Mouse (Mus musculus) cerebral cortex, adult 2 months (tissue): ENCODE measurements around the gene Sufu.

Experiments
- WGBS: fragments of 180-500 bp; shearing (Covaris S2); methylation state at CpG from one replicate; pipeline ENCODE4 v1.1.7; 2018; 5-methylcytosine and 5-hydroxymethylcytosine counted together

Gene Sufu

GRCm38 (mm10) chr19:46433712-46434111, 37.0 kb downstream of the Sufu start:
- WGBS, result 78% methylated on average over 7 of the region's 7 CpGs

GRCm38 (mm10) chr19:46434148-46434547, 37.5 kb downstream of the Sufu start:
- 88% methylated on average over 9 of the region's 9 CpGs for WGBS

- WGBS, result 92% methylated on average over 9 of the region's 9 CpGs
Measured at GRCm38 (mm10) chr19:46434591-46434990, 37.9 kb downstream of the Sufu start.

- 21% methylated on average over 7 of the region's 7 CpGs for WGBS
Measured at GRCm38 (mm10) chr19:46435492-46435891, 38.8 kb downstream of the Sufu start.

- 60% methylated on average over 6 of the region's 6 CpGs for WGBS
Measured at GRCm38 (mm10) chr19:46443509-46443908, 46.8 kb downstream of the Sufu start.

- WGBS, result 15% methylated on average over 6 of the region's 6 CpGs
Measured at GRCm38 (mm10) chr19:46444209-46444608, 47.5 kb downstream of the Sufu start.

GRCm38 (mm10) chr19:46445641-46446040, 48.9 kb downstream of the Sufu start:
- 68% methylated on average over 6 of the region's 6 CpGs for WGBS

GRCm38 (mm10) chr19:46446436-46447020, 49.8 kb downstream of the Sufu start:
- 81% methylated on average over 5 of the region's 5 CpGs for WGBS

- 52% methylated on average over 7 of the region's 7 CpGs for WGBS
Measured at GRCm38 (mm10) chr19:46447110-46447509, 50.4 kb downstream of the Sufu start.

- 61% methylated on average over 6 of the region's 6 CpGs for WGBS
Measured at GRCm38 (mm10) chr19:46447911-46448310, 51.2 kb downstream of the Sufu start.

GRCm38 (mm10) chr19:46449261-46450005, 52.7 kb downstream of the Sufu start:
- 87% methylated on average over 7 of the region's 7 CpGs for WGBS

- WGBS, result 34% methylated on average over 10 of the region's 10 CpGs
Measured at GRCm38 (mm10) chr19:46452052-46452827, 55.5 kb downstream of the Sufu start.

GRCm38 (mm10) chr19:46452916-46453315, 56.2 kb downstream of the Sufu start:
- WGBS, result 89% methylated on average over 9 of the region's 9 CpGs

- 77% methylated on average over 20 of the region's 20 CpGs for WGBS
Measured at GRCm38 (mm10) chr19:46454126-46454880, 57.6 kb downstream of the Sufu start.

- 72% methylated on average over 1 of the region's 1 CpGs for WGBS
Measured at GRCm38 (mm10) chr19:46455032-46455431, 58.3 kb downstream of the Sufu start.

- 90% methylated on average over 8 of the region's 8 CpGs for WGBS
Measured at GRCm38 (mm10) chr19:46455556-46455955, 58.9 kb downstream of the Sufu start.

- 64% methylated on average over 5 of the region's 5 CpGs for WGBS
Measured at GRCm38 (mm10) chr19:46456018-46456735, 59.5 kb downstream of the Sufu start.

GRCm38 (mm10) chr19:46457798-46458197, 61.1 kb downstream of the Sufu start:
- 71% methylated on average over 5 of the region's 5 CpGs for WGBS

GRCm38 (mm10) chr19:46459256-46459655, 62.6 kb downstream of the Sufu start:
- whole genome bisulfite sequencing, result 71% methylated on average over 10 of the region's 10 CpGs

- WGBS, result 46% methylated on average over 2 of the region's 2 CpGs
Measured at GRCm38 (mm10) chr19:46459889-46460288, 63.2 kb downstream of the Sufu start.

GRCm38 (mm10) chr19:46462574-46462973, 65.9 kb downstream of the Sufu start:
- WGBS, result 99% methylated on average over 3 of the region's 3 CpGs
